Mouse (Mus musculus): ENCODE measurements at regions not wholly inside any gene's neighbourhood (a gene's known extent, or its start where the extent isn't known, plus 50 kb on each side); places are given as distances from the start of the nearest gene placed in this dataset.

DNA sequence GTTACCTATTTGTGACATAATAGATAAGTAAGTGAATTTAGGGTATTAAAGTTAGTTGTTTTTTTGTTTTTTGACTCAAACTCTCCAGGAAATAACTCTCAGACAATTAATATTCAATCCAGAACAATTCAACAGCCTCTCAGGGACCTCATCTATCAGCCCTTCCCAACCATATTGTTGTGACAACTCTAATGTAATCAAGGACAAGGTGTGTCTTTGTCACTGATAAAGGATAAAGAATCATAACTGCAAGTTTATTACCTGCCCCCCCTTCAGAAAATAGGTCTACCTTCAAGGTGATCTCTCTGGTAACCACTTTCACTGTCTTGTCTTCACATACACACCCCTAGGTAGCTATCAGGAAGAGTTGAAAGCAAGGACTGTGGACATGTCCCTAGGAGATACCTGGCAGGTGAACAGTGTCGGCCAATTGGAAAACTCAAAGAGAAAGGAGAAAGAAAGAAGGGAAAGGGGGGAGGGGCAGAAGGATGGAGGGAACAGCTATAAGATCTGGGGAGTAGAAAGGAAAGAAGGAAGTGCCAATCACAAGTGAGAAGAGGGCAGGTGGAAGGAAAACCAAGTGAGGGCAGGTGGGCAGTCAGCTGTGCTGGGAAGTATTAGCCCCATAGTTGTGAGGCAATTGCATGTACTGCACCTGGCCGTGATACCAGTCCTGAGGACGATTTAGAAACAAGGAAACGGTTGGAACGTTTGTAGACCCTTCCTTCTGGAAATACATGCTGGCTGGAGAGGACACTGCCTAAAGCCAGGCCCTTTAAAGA lies 51.3 kb upstream of the Gm47985 start:
- Histone ChIP-seq H3K27ac (ENCODE audit: low read depth, low read length) (no peak overlapping the region), H3K27me3 (ENCODE audit: control insufficient read depth, insufficient read depth, low read length) (no peaks in the 10 kb centered on the region), H3K4me3 (ENCODE audit: low read depth, low read length) (no peak overlapping the region), H3K9ac (ENCODE audit: low read length) (no peak overlapping the region), H3K4me2 (ENCODE audit: low read depth, low read length, severe bottlenecking) (no peak overlapping the region), H3K9me3 (ENCODE audit: control insufficient read depth, low read length) (no peaks in the 10 kb centered on the region), H3K36me3 (ENCODE audit: control insufficient read depth, insufficient read depth, low read length) (no peaks in the 10 kb centered on the region), H3K4me1 (replicated peaks; ENCODE audit: control insufficient read depth, insufficient read depth, low read length) (no peaks in the 10 kb centered on the region)
- WGBS: 83% methylated on average over 5 of the region's 5 CpGs
- no peak for ATAC-seq (replicated peaks; ENCODE audit: low FRiP score)
- DNase-seq (ENCODE audit: low spot score): no peak

DNA sequence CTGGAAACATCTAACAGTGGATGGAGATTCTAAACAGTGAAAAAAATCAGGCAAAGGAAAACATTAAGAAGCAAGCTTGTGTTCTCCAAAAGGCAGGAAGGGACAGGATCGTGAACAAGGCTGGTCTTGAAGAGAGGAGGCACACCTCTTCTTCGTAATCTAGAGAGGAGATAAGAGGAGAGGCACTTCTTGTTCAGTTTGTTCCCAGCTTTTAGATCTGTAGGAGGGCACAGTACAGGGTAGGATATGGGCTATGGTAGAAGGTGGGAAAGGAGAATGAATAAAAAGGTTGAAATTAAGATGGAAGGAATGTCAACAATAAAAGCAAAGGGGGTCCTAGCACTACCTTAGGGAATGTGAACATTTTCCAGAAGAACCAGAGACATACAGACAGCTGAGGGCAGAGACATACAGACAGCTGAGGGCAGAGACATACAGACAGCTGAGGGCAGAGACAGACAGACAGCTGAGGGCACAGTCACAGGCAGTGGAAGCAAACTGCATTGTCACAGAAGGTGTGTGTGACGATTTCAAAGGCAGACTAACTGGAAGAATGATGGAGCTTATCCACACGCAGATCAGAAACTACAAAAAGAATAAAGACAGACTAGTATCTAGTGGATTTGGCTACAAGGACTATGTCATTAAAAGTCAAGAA lies 50.6 kb upstream of the Gm47985 start:
- no peaks in the 10 kb centered on the region for H3K9me3 ChIP-seq (ENCODE audit: control insufficient read depth, low read length)
- H3K36me3 ChIP-seq (ENCODE audit: control insufficient read depth, insufficient read depth, low read length): no peaks in the 10 kb centered on the region
- WGBS: 89% methylated on average over 4 of the region's 4 CpGs
- no peak for DNase-seq (ENCODE audit: low spot score)
- H3K4me1 ChIP-seq (replicated peaks; ENCODE audit: control insufficient read depth, insufficient read depth, low read length): no peaks in the 10 kb centered on the region
- H3K4me3 ChIP-seq (ENCODE audit: low read depth, low read length): no peak overlapping the region
- H3K4me2 ChIP-seq (ENCODE audit: low read depth, low read length, severe bottlenecking): no peak overlapping the region
- no peak for ATAC-seq (replicated peaks; ENCODE audit: low FRiP score)
- H3K9ac ChIP-seq (ENCODE audit: low read length): no peak overlapping the region
- H3K27ac ChIP-seq (ENCODE audit: low read depth, low read length): no peak overlapping the region
- H3K27me3 ChIP-seq (ENCODE audit: control insufficient read depth, insufficient read depth, low read length): no peaks in the 10 kb centered on the region
